Mouse (Mus musculus): ENCODE results near the gene Ppil3.

Gene Ppil3

GRCm38 (mm10) chr1:58445143-58445722 is at the start of gene Ppil3, which contains the start of gene Nif3l1:
Ppil3 (minus strand) TSS chr1:58445486.
Nif3l1 (plus strand) TSS chr1:58445151.
- DNase-seq (ENCODE audit: low read depth, low spot score), result peak; percentile 98

GRCm38 (mm10) chr1:58482647-58483046 is 37.4 kb upstream of the Ppil3 start:
- DNase-seq (ENCODE audit: low read depth, low spot score), result no peak

DNA sequence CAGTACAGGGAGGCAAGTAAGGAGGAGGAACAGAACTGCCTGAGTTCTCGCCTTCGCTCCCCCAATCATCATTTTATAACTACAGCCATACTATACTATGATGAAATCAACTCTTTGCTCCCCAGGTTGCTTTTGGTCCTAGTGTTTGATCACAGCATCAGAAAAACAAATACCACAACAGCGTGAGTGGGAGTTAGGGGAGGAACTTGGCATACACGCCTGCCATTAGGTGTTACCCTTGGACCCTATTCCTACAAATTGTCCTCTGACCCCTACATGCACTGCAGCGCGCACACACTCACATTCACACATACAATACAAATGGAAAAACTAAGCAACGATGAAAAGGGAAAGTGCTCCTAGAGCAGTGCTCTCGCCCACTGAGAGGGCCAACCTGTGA is 30.4 kb upstream of the Ppil3 start:
- DNase-seq (ENCODE audit: low read depth, low spot score), result no peak

GRCm38 (mm10) chr1:58465561-58465960 is 20.3 kb upstream of the Ppil3 start:
- no peak for DNase-seq (ENCODE audit: low read depth, low spot score)

- no peak for DNase-seq (ENCODE audit: low read depth, low spot score)
Measured at GRCm38 (mm10) chr1:58465042-58465441, 19.8 kb upstream of the Ppil3 start.

GRCm38 (mm10) chr1:58463935-58464334 is 18.6 kb upstream of the Ppil3 start:
- DNase-seq (ENCODE audit: low read depth, low spot score), result no peak

GRCm38 (mm10) chr1:58460566-58460965 is 15.3 kb upstream of the Ppil3 start:
- no peak for DNase-seq (ENCODE audit: low read depth, low spot score)

- no peak for DNase-seq (ENCODE audit: low read depth, low spot score)
Measured at GRCm38 (mm10) chr1:58458867-58459266, 13.6 kb upstream of the Ppil3 start.

DNA sequence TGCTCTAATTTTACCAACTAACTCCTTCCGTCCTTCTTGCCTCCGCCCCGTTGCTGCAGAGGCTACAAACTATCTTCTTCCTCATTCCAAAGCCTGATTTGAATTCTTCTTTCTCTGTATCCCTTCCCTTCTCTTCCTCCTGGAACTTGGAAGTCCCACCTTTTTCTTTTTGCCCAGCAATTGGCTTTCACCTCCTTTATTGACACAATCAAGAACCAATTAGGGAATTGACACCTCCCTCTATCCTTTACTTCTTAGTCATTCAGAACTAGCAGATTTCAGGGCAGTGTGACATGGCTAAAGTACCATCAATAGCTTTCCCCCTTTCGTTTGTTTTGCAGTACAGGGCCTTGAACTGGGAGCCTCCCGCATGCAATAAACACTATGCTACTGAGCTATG is 12.9 kb upstream of the Ppil3 start:
- no peak for DNase-seq (ENCODE audit: low read depth, low spot score)

- no peak for DNase-seq (ENCODE audit: low read depth, low spot score)
Measured at GRCm38 (mm10) chr1:58454316-58454715, 9.0 kb upstream of the Ppil3 start.

- no peak for DNase-seq (ENCODE audit: low read depth, low spot score)
Measured at GRCm38 (mm10) chr1:58448396-58448795, 3.1 kb upstream of the Ppil3 start.

GRCm38 (mm10) chr1:58447766-58448165 is 2.5 kb upstream of the Ppil3 start:
- no peak for DNase-seq (ENCODE audit: low read depth, low spot score)

- no peak for DNase-seq (ENCODE audit: low read depth, low spot score)
Measured at GRCm38 (mm10) chr1:58445861-58446260, 575 bp upstream of the Ppil3 start.

DNA sequence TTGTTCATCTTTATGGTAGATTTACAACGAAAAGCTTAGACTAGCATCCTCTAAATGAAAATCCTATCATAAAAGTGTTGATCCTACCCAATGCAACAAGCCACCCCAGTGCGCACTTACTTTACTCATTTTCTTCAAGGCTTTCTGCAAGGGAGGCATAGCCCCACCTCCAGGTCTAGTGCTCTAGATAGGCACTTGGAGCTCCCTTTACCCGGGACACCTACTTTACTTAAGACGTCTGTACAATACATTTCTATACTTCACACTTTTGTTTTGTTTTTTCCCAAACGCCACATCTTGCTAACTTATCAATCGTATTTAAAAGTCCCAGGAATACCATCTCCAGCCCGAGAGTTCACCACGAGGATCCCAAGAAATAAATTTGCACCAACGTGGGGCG is 595 bp downstream of the Ppil3 start:
- DNase-seq (ENCODE audit: low read depth, low spot score), result no peak

GRCm38 (mm10) chr1:58424551-58424950 is 20.7 kb downstream of the Ppil3 start:
- no peak for DNase-seq (ENCODE audit: low read depth, low spot score)

- DNase-seq (ENCODE audit: low read depth, low spot score), result peak; percentile 68
Measured at GRCm38 (mm10) chr1:58423371-58424248, 21.7 kb downstream of the Ppil3 start, which contains the start of gene Clk1. Clk1 (minus strand) TSS chr1:58424066.

DNA sequence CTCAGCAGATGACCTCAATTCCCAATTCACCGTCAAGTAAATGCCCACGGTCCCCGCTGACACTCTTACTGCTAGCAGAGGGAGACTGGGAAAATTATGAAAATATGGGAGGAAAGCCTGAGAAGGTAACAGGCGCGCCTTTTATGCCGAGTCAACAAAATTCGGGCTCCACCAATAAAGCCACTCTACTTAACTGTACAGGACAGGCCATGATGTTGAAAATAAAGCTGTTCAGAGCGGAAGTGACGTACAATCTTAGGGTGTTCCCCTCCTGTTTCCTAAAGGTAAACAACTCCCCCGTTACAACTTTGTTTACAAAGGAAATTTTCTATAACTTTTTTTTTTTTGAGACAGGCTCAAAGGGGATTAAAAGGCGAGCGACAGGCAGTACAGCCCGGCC is 22.4 kb downstream of the Ppil3 start:
- no peak for DNase-seq (ENCODE audit: low read depth, low spot score)

DNA sequence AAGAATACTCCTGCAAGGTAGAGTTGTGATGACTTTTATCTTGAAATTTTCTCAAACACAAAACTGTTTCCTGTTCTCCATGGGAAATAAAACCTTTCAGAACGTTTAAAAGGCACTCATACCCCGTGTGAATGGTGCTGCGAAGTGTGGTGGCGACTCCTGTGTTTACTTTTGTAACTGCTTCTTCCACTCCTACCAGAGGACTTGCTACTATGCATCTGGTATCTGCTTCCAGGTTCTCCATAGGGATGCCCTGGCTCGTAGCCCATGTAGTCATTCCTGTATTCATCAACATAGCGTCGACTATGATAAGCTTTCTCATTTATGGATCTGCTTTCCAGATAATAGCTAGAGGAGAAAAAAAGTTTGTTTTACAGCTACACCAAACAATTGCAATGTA is 24.3 kb downstream of the Ppil3 start:
- DNase-seq (ENCODE audit: low read depth, low spot score), result no peak

DNA sequence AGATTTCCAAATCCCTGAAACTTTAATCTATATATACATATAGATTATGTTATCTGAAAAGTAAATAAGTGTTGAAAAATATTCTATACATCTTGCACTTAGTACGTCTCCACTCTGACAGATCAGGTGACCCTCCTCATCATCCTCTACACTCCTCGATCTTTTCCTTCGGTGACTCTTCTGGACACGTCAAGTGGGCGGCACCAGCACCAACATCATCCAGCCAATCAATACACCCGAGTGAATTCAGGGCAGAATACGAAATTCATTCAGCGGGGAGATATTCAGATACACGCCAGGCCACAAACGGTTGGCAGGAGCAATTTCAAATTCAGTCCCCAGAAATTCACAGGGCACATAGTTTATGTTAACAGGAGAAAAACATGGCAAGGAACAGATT is 25.3 kb downstream of the Ppil3 start:
- DNase-seq (ENCODE audit: low read depth, low spot score), result no peak

DNA sequence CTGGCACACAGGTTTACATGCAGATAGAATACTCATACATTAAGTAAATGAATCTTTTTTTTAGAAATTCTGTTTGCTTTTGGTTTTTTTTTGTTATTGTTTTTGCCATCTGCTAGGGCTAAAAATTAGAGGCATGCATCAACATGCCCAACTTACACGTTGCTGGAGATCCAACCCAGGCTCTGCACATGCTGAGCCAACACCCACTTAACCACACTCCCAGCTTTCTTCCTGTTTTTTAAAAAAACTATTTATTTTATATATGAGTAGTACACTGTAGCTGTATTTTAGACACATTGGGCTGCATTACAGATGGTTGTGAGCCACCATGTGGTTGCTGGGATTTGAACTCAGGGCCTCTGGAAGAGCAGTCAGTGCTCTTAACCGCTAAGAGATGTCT is 29.2 kb downstream of the Ppil3 start:
- DNase-seq (ENCODE audit: low read depth, low spot score), result no peak

DNA sequence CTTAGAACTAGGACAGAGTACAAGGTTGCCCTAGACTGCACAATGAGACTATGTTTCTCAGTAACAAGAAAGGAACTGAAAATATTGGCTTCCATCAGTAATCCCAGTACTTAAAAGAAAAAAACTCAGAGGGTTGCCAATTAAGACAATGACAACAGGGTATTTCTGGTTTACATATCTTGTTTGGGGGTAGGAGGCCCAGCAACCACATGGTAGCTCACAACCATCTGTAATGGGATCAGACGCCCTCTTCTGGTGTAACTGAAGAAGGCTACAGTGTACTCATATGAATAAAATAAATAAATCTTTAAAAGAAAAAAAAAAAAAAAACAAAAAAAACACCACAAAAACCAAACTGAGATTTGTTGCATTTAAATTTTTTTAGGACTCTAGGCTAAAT is 29.8 kb downstream of the Ppil3 start:
- no peak for DNase-seq (ENCODE audit: low read depth, low spot score)

DNA sequence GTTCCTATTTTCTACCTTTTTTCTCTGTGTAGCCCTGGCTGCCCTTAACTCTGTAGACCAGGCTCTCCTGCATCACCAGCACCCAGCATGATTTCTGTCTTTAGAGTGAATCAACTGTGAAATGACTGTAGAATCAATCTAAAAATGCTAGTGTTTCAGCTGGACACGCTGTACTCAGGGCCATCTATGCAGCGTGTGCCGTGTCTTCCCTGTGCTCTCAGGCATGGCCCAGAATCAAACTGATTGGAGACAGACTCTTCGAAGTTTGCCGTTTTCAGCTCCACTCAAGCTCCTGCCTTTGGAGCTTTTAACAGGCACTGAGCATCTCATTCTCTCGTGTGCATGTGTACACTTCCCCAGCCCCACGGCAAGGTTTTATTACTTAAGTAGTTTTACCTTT is 34.5 kb downstream of the Ppil3 start:
- no peak for DNase-seq (ENCODE audit: low read depth, low spot score)

DNA sequence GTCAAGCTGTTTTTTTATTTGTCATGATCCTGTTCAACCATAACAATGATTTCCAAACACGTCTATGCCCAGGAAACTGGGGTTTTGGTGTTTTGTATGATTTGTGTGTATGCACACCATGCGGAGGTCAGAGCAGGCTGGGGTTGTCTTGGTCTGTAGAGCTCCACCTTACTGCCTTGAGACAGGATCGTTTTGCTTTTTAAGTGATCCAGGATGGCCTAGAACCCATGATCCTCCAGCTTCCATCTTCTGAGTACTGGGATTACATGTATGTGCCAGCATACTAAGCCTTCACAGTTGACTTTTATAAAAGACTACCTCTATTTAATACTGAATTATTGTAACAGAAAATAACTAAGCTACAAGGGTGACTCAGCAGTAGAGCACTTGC is 35.1 kb downstream of the Ppil3 start:
- DNase-seq (ENCODE audit: low read depth, low spot score), result no peak
